Mouse (Mus musculus): ENCODE data around the gene Tet3.

DNA sequence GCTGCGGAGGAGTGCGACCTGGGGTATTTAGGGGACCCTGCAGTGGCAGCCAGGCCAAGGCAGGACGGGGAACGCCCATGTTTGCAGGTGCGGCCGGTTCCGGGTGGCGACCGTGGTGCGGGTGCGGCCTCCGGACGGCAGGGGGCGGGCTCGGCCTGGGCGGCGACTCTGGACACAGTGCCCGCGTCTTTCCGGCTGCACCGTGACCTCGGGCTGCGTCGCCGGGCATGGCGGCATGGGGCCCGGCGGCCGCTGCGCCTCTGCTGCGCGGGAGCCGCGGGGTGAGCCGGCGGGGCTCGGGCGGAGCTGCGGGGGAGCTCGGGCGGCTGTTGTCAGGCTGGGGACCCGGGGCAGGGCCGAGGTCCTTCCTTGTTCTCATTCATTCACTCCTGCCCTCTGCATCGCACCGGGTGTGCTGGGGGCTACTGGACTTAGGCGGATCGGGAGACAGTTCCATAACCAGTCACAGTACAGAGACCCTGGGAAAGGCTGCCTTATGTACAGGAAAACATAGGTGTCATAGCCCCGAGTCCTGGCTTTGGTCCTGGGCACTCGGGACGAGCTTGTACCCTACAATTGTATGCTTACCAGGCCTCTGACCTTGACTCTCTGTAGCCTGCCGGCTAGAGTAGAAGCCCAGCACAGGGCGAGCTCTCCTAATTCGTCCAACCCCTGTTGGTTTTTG is 109.5 kb downstream of the Tet3 start:
- peak; percentile 88 for TF ChIP-seq CTCF (IDR thresholded peaks at IDR 0.05; ENCODE audit: borderline replicate concordance, control insufficient read depth, extremely low read depth, insufficient read depth, low read length, poor library complexity)
- TF ChIP-seq POLR2A (IDR thresholded peaks at IDR 0.05; ENCODE audit: control insufficient read depth, extremely low read depth, insufficient read depth, low read length, poor library complexity) = peak; percentile 66

Data from thymus, adult 2 months (tissue).